Mouse (Mus musculus) heart, embryonic 12.5 days (tissue): Measurements from ENCODE around the gene Acox3. TPM values are rescaled to one million over a fixed set of nuclear protein-coding genes. Genes with fewer than 3 reads are reported as not detected.
"Not testable (repeated sequence)": the region's sequence is repeated elsewhere in the genome, so short reads cannot be mapped to it uniquely, and the experiment has no call there.

Experiments used
- ATAC-seq: fragments of 200-750 bp; cut with Nextera tagmentation; 2 replicates; pipeline ENCODE4 v1.8.0; 2017; ENCODE audit warnings: moderate TSS enrichment, moderate library complexity; ENCODE audit not compliant: insufficient number of reproducible peaks, low FRiP score
- H3K27ac ChIP-seq: fragments of 300-500 bp; sonication (generic); 2 replicates; pipeline ENCODE4 v1.5.1; 2016; ENCODE audit warnings: mild to moderate bottlenecking, moderate library complexity; ENCODE audit not compliant: poor library complexity, severe bottlenecking
- H3K27me3 ChIP-seq: fragments of 300-500 bp; sonication (generic); replicated peaks from 2 replicates; pipeline ENCODE4 v1.6.1; 2016; ENCODE audit warnings: mild to moderate bottlenecking, moderate library complexity
- H3K36me3 ChIP-seq: fragments of 300-500 bp; sonication (generic); 2 replicates; pipeline ENCODE4 v1.6.1; 2016; ENCODE audit warnings: mild to moderate bottlenecking, moderate library complexity
- H3K4me1 ChIP-seq: fragments of 300-500 bp; sonication (generic); replicated peaks from 2 replicates; pipeline ENCODE4 v1.6.1; 2016; ENCODE audit warnings: mild to moderate bottlenecking
- H3K4me2 ChIP-seq: fragments of 300-500 bp; sonication (generic); 2 replicates; pipeline ENCODE4 v1.6.1; 2016; ENCODE audit warnings: mild to moderate bottlenecking, moderate library complexity
- H3K4me3 ChIP-seq: fragments of 300-500 bp; sonication (generic); 2 replicates; pipeline ENCODE4 v1.5.1; 2016; ENCODE audit warnings: mild to moderate bottlenecking
- H3K9ac ChIP-seq: fragments of 300-500 bp; sonication (generic); 2 replicates; pipeline ENCODE4 v1.6.1; 2016; ENCODE audit warnings: mild to moderate bottlenecking, moderate library complexity
- H3K9me3 ChIP-seq: fragments of 300-500 bp; sonication (generic); replicated peaks from 2 replicates; pipeline ENCODE4 v1.6.1; 2016; ENCODE audit warnings: mild to moderate bottlenecking, moderate library complexity
- WGBS: fragments of 180-500 bp; shearing (Covaris S2); methylation state at CpG from one replicate; pipeline ENCODE4 v1.1.7; 2016; 5-methylcytosine and 5-hydroxymethylcytosine counted together
- polyA plus RNA-seq: library from polyadenylated mRNA; unstranded; fragments of >200 nt; fragmentation: Nextera tagmentation; extraction: Ambion mirVana; gene quantifications from 2 replicates; pipeline ENCODE4 v1.2.1, GENCODE M21; 2016

Gene Acox3
- polyA plus RNA-seq, 1 experiment from 2014 or later, result 12.4 TPM

DNA sequence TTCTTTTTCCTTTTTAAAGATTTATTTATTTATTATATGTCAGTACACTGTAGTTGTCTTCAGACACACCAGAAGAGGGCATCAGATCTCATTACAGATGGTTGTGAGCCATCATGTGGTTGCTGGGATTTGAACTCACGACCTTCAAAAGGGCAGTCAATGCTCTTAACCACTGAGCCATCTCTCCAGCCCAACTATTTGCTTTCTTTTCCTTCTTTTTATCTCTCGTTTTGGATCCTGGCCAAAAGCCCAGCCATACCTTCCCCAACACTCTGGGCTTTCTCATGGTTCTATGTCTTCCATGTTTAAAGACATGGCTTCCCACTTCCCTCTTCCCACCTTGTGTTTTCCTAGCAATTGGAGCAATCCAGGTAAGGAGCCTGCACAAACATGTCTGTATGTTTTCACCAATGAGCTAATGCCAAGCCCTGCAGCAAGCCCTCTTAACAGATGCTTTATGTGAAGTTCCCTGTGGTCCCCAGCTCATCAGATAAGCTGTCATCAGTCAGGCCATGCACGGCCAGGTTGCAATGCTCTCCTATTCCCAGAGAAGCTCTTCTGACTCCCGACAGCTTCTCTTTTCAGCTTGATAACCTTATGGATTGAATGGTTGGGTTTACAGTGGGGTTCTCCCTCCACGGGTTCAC lies 3.5 kb upstream of the Acox3 start:
- Histone ChIP-seq H3K4me2 (no peak overlapping the region), H3K4me1 (peaks cover 16% of the 10 kb centered on the region), H3K9me3 (no peaks in the 10 kb centered on the region), H3K36me3 (no peaks in the 10 kb centered on the region), H3K27me3 (peaks cover 5% of the 10 kb centered on the region; the same call in 1 of the 2 replicates), H3K4me3 (no peak overlapping the region), H3K27ac (no peak overlapping the region), H3K9ac (no peak overlapping the region)
- 39% methylated on average over 5 of the region's 5 CpGs for WGBS
- ATAC-seq, result no peak

GRCm38 (mm10) chr5:35580156-35580922 lies 2.5 kb upstream of the Acox3 start:
- peaks cover 5% of the 10 kb centered on the region; the same call in 1 of the 2 replicates for H3K27me3 ChIP-seq
- H3K4me2 ChIP-seq, result no peak overlapping the region
- H3K27ac ChIP-seq, result no peak overlapping the region
- 44% methylated on average over 3 of the region's 3 CpGs for WGBS
- no peaks in the 10 kb centered on the region for H3K36me3 ChIP-seq
- no peaks in the 10 kb centered on the region for H3K9me3 ChIP-seq
- H3K4me3 ChIP-seq, result no peak overlapping the region
- no peak overlapping the region for H3K9ac ChIP-seq
- no peak for ATAC-seq
- H3K4me1 ChIP-seq, result peaks cover 13% of the 10 kb centered on the region

GRCm38 (mm10) chr5:35583221-35583783 lies 462 bp downstream of the Acox3 start:
- Histone ChIP-seq H3K9me3 (no peaks in the 10 kb centered on the region), H3K9ac (peak overlapping the region; percentile 65), H3K4me1 (peaks cover 12% of the 10 kb centered on the region), H3K36me3 (peaks cover 7% of the 10 kb centered on the region), H3K27me3 (peaks cover 5% of the 10 kb centered on the region; the same call in 1 of the 2 replicates), H3K27ac (peak overlapping the region; percentile 55), H3K4me2 (peak overlapping the region; percentile 78), H3K4me3 (peak overlapping the region; percentile 67)
- 4% methylated on average over 17 of the region's 17 CpGs for WGBS
- no peak; the same call in 1 of the 2 replicates for ATAC-seq

- H3K27me3 ChIP-seq, H3K9me3 ChIP-seq, H3K4me3 ChIP-seq, H3K9ac ChIP-seq, H3K27ac ChIP-seq, H3K4me2 ChIP-seq, ATAC-seq: not testable (repeated sequence)
- H3K4me1 ChIP-seq, result peaks cover 12% of the 10 kb centered on the region
- WGBS, result 86% methylated on average over 2 of the region's 2 CpGs
- H3K36me3 ChIP-seq, result peaks cover 17% of the 10 kb centered on the region
Measured at GRCm38 (mm10) chr5:35584259-35584658, 1.4 kb downstream of the Acox3 start.

- peaks cover 14% of the 10 kb centered on the region; the same call in 1 of the 2 replicates for H3K9me3 ChIP-seq
- H3K4me2 ChIP-seq, result no peak overlapping the region
- peaks cover 5% of the 10 kb centered on the region; the same call in 1 of the 2 replicates for H3K27me3 ChIP-seq
- H3K27ac ChIP-seq, result no peak overlapping the region
- no peak for ATAC-seq
- WGBS, result 75% methylated on average over 4 of the region's 4 CpGs
- H3K9ac ChIP-seq, result no peak overlapping the region
- no peak overlapping the region for H3K4me3 ChIP-seq
- H3K4me1 ChIP-seq, result no peaks in the 10 kb centered on the region
- H3K36me3 ChIP-seq, result peaks cover 57% of the 10 kb centered on the region
Measured at GRCm38 (mm10) chr5:35591497-35591896, 8.7 kb downstream of the Acox3 start.

DNA sequence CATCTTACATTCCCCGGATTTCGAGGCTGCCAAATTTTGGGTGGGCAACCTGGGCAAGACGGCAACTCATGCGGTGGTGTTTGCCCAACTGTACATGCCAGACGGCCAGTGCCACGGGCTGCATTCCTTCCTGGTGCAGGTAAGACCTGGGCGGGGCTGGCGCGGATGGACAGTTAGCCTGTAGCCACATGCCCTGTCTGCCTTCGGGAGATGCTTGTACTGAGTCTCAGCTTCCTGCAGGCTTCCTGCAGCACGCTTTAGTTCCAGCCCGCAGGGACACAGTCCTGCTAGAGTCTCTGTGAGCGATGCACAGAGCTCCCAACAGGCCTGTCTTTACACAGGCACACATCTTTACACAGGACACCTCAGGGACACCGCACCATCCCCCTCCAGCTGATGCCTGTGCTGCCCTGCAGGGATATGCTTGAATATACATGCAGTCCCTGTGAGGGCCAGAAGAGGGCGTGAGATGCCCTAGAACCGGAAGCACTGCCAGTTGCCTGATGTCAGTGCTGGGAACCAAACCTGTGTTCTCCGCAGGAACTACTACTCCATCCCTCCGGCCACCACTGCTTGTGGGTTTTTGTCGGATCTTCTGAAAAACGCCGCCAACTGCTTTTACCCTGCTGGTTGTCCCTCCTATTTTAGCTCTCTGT lies 9.4 kb downstream of the Acox3 start:
- H3K4me1 ChIP-seq, result no peaks in the 10 kb centered on the region
- no peak overlapping the region for H3K9ac ChIP-seq
- no peak for ATAC-seq
- peaks cover 58% of the 10 kb centered on the region for H3K36me3 ChIP-seq
- H3K9me3 ChIP-seq, result peaks cover 14% of the 10 kb centered on the region; the same call in 1 of the 2 replicates
- H3K27me3 ChIP-seq, result peaks cover 8% of the 10 kb centered on the region; the same call in 1 of the 2 replicates
- WGBS, result 76% methylated on average over 21 of the region's 21 CpGs
- no peak overlapping the region for H3K4me3 ChIP-seq
- H3K4me2 ChIP-seq, result no peak overlapping the region
- no peak overlapping the region for H3K27ac ChIP-seq

- WGBS, result 75% methylated on average over 4 of the region's 4 CpGs
- H3K4me3 ChIP-seq, result no peak overlapping the region
- peaks cover 59% of the 10 kb centered on the region for H3K36me3 ChIP-seq
- no peak for ATAC-seq
- H3K9me3 ChIP-seq, result peaks cover 14% of the 10 kb centered on the region; the same call in 1 of the 2 replicates
- H3K4me1 ChIP-seq, result no peaks in the 10 kb centered on the region
- H3K27ac ChIP-seq, result no peak overlapping the region
- H3K27me3 ChIP-seq, result peaks cover 11% of the 10 kb centered on the region; the same call in 1 of the 2 replicates
- no peak overlapping the region for H3K9ac ChIP-seq
- no peak overlapping the region for H3K4me2 ChIP-seq
Measured at GRCm38 (mm10) chr5:35592824-35593223, 10.0 kb downstream of the Acox3 start.

DNA sequence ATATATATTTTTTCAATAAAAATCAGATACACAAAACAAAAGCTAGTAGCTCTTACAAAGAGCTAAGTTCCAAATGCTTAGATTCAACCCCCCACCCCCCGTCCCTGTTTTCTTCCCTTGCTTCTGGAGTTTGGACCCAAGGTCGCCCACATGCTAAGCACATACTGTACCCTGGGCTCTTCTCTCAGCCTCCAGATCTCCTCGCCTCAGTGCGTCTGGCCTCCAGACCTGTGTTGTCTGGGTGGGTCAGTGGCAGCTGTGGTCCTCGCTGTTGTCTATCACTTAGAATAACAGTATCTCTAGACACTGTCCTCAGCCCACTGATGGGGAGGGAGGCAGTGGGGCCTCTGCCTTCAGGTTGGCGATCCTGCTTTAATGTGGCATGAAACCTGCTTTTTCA lies 10.4 kb downstream of the Acox3 start:
- ATAC-seq, result no peak
- 75% methylated on average over 6 of the region's 6 CpGs for WGBS
- H3K4me2 ChIP-seq, result no peak overlapping the region
- H3K9me3 ChIP-seq, result peaks cover 15% of the 10 kb centered on the region; the same call in 1 of the 2 replicates
- no peak overlapping the region for H3K4me3 ChIP-seq
- no peaks in the 10 kb centered on the region for H3K4me1 ChIP-seq
- H3K27me3 ChIP-seq, result peaks cover 15% of the 10 kb centered on the region; the same call in 1 of the 2 replicates
- H3K36me3 ChIP-seq, result peaks cover 59% of the 10 kb centered on the region
- no peak overlapping the region for H3K27ac ChIP-seq
- no peak overlapping the region for H3K9ac ChIP-seq

DNA sequence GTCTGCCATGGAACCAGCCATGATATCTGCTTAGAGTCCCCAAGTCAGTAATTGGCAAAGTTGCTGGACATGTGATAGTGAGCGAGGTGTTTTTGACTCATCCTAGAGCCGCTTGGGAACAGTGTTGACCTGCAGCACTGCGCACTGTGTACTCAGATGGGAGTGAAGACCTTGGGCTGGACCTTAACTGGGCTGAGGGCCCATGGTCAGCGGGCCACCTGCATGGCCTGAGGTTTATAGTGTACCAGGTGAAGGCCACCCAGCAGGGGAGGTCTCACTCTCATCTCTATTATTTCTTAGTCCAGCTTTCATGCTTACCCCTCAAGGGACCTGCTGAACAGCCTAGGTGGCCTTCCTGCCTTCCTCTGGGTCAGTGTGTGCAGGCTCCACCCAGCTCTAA lies 11.9 kb downstream of the Acox3 start:
- 0 out of 2 replicates have a peak, but pooled peaks have one; percentile 27 for ATAC-seq
- peaks cover 19% of the 10 kb centered on the region for H3K9me3 ChIP-seq
- H3K36me3 ChIP-seq, result peaks cover 55% of the 10 kb centered on the region
- no peaks in the 10 kb centered on the region for H3K4me1 ChIP-seq
- no peak overlapping the region for H3K4me2 ChIP-seq
- no peak overlapping the region for H3K4me3 ChIP-seq
- no peak overlapping the region for H3K9ac ChIP-seq
- no peak overlapping the region for H3K27ac ChIP-seq
- peaks cover 15% of the 10 kb centered on the region; the same call in 1 of the 2 replicates for H3K27me3 ChIP-seq
- 85% methylated on average over 4 of the region's 4 CpGs for WGBS

GRCm38 (mm10) chr5:35595706-35596105 lies 12.9 kb downstream of the Acox3 start:
- Histone ChIP-seq H3K36me3 (peaks cover 55% of the 10 kb centered on the region), H3K4me2 (no peak overlapping the region), H3K9me3 (peaks cover 15% of the 10 kb centered on the region), H3K27me3 (peaks cover 15% of the 10 kb centered on the region; the same call in 1 of the 2 replicates), H3K27ac (no peak overlapping the region), H3K4me1 (peaks cover 4% of the 10 kb centered on the region; the same call in 1 of the 2 replicates), H3K4me3 (no peak overlapping the region), H3K9ac (no peak overlapping the region)
- no peak for ATAC-seq
- WGBS, result 21% methylated on average over 4 of the region's 4 CpGs
